Mouse (Mus musculus) heart, postnatal 0 days (tissue): ENCODE results near the gene Gm5426. TPM values are rescaled to one million over a fixed set of nuclear protein-coding genes. Genes with fewer than 3 reads are reported as not detected.

Source experiments
- ATAC-seq: fragments of 200-750 bp; cut with Nextera tagmentation; 2 replicates; pipeline ENCODE4 v1.8.0; 2017; ENCODE audit warnings: low read depth, moderate number of reproducible peaks, moderate library complexity; ENCODE audit not compliant: insufficient read depth
- DNase-seq: peaks from one replicate; pipeline ENCODE4 v3.0.0-alpha.2; 2016; ENCODE audit warnings: low spot score
- H3K27ac ChIP-seq: fragments of 300-500 bp; sonication (generic); 2 replicates; pipeline ENCODE4 v1.5.1; 2014; ENCODE audit warnings: low read depth, mild to moderate bottlenecking
- H3K27me3 ChIP-seq: fragments of 300-500 bp; sonication (generic); 2 replicates; pipeline ENCODE4 v1.6.1; 2014; ENCODE audit warnings: low read length, mixed read lengths; ENCODE audit not compliant: control insufficient read depth, insufficient read depth
- H3K36me3 ChIP-seq: fragments of 300-500 bp; sonication (generic); replicated peaks from 2 replicates; pipeline ENCODE4 v1.6.1; 2014; ENCODE audit warnings: low read length, mixed read lengths; ENCODE audit not compliant: control insufficient read depth, insufficient read depth
- H3K4me1 ChIP-seq: fragments of 300-500 bp; sonication (generic); 2 replicates; pipeline ENCODE4 v1.6.1; 2014; ENCODE audit warnings: antibody characterized with exemption; ENCODE audit not compliant: control insufficient read depth, insufficient read depth
- H3K4me2 ChIP-seq: fragments of 300-500 bp; sonication (generic); 2 replicates; pipeline ENCODE4 v1.6.1; 2014; ENCODE audit warnings: low read depth, mild to moderate bottlenecking, low read length, moderate library complexity
- H3K4me3 ChIP-seq: fragments of 300-500 bp; sonication (generic); 2 replicates; pipeline ENCODE4 v1.5.1; 2014; ENCODE audit warnings: low read depth, low read length
- H3K9ac ChIP-seq: fragments of 300-500 bp; sonication (generic); replicated peaks from 2 replicates; pipeline ENCODE4 v1.6.1; 2014; ENCODE audit warnings: low read depth, low read length, mixed read lengths
- H3K9me3 ChIP-seq: fragments of 300-500 bp; sonication (generic); replicated peaks from 2 replicates; pipeline ENCODE4 v1.6.1; 2016; ENCODE audit warnings: low read length; ENCODE audit not compliant: control insufficient read depth
- CTCF ChIP-seq: IDR thresholded peaks from 2 replicates; pipeline ENCODE4 v1.5.1; 2016; ENCODE audit warnings: antibody characterized with exemption, control low read depth, low read depth
- EP300 ChIP-seq: IDR thresholded peaks from 2 replicates; pipeline ENCODE4 v1.6.1; 2016; ENCODE audit warnings: antibody characterized with exemption, low read depth
- WGBS: fragments of 180-500 bp; shearing (Covaris S2); extraction: QIAGEN DNeasy Blood & Tissue Kit; methylation state at CpG from one replicate; pipeline ENCODE4 v1.1.7; 2014; 5-methylcytosine and 5-hydroxymethylcytosine counted together
- polyA plus RNA-seq: library from polyadenylated mRNA; unstranded; fragments of >200 nt; fragmentation: Nextera tagmentation; extraction: Ambion mirVana; gene quantifications from 2 replicates; pipeline ENCODE4 v1.2.1, GENCODE M21; 2015
- total RNA-seq: library from RNA; depleted of rRNA; stranded (reverse); fragments of >200 nt; gene quantifications from 2 replicates; pipeline ENCODE4 v1.2.3, GENCODE M21; 2014; ENCODE audit warnings: low replicate concordance

Gene Gm5426
- total and polyA plus RNA-seq, 2 experiments from 2014 or later, result not detected

GRCm38 (mm10) chr10:96115325-96115724, 21.1 kb upstream of the Gm5426 start:
- WGBS, result 78% methylated on average over 3 of the region's 3 CpGs
- no peaks in the 10 kb centered on the region for H3K36me3 ChIP-seq
- no peak overlapping the region for H3K9ac ChIP-seq
- H3K4me3 ChIP-seq, result no peak overlapping the region
- no peak overlapping the region for H3K27ac ChIP-seq
- H3K9me3 ChIP-seq, result no peaks in the 10 kb centered on the region
- H3K4me1 ChIP-seq, result no peaks in the 10 kb centered on the region
- DNase-seq (no peak), ATAC-seq (no peak)
- no peaks in the 10 kb centered on the region for H3K27me3 ChIP-seq
- H3K4me2 ChIP-seq, result no peak overlapping the region
- TF ChIP-seq CTCF, result no peak

DNA sequence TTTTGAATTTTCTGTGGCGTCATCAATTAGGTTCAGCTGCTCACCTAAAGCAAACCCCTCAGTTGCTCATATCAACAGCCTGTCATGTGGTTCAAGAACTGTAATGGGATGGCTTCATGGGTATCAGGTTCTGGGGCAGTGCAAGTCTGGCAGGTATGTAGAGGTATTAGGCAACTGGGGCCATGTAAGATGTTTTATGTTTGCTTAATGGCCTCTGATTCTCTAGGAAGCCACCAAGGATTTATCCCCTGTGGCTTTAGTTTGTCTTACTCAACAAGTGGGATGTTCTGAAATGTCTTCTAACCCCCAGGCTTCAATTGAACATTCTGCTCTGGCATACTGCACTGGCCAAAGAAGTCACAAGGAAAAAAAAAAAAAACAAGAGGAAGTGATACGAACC, 15.6 kb upstream of the Gm5426 start:
- H3K4me3 ChIP-seq, result no peak overlapping the region
- TF ChIP-seq EP300 (no peak), CTCF (no peak)
- H3K9me3 ChIP-seq, result no peaks in the 10 kb centered on the region
- DNase-seq (no peak), ATAC-seq (no peak)
- no peak overlapping the region for H3K4me2 ChIP-seq
- no peak overlapping the region for H3K9ac ChIP-seq
- no peaks in the 10 kb centered on the region for H3K27me3 ChIP-seq
- no peak overlapping the region for H3K27ac ChIP-seq
- no peaks in the 10 kb centered on the region for H3K4me1 ChIP-seq
- WGBS, result 82% methylated on average over 2 of the region's 2 CpGs
- no peaks in the 10 kb centered on the region for H3K36me3 ChIP-seq

- no peaks in the 10 kb centered on the region for H3K36me3 ChIP-seq
- no peak for DNase-seq
- TF ChIP-seq CTCF, result no peak
- no peak for TF ChIP-seq EP300
- WGBS, result 51% methylated on average over 4 of the region's 4 CpGs
- H3K4me3 ChIP-seq, result no peak overlapping the region
- no peak overlapping the region for H3K27ac ChIP-seq
- H3K4me2 ChIP-seq, result no peak overlapping the region
- H3K27me3 ChIP-seq, result no peaks in the 10 kb centered on the region
- ATAC-seq, result no peak
- no peaks in the 10 kb centered on the region for H3K4me1 ChIP-seq
- H3K9ac ChIP-seq, result no peak overlapping the region
- H3K9me3 ChIP-seq, result no peaks in the 10 kb centered on the region
Measured at GRCm38 (mm10) chr10:96121249-96122010, 15.0 kb upstream of the Gm5426 start.

- H3K4me1 ChIP-seq, result no peaks in the 10 kb centered on the region
- H3K4me3 ChIP-seq, result no peak overlapping the region
- no peaks in the 10 kb centered on the region for H3K9me3 ChIP-seq
- TF ChIP-seq EP300, result no peak
- TF ChIP-seq CTCF, result no peak
- 80% methylated on average over 5 of the region's 5 CpGs for WGBS
- H3K4me2 ChIP-seq, result no peak overlapping the region
- ATAC-seq (no peak), DNase-seq (no peak)
- H3K27me3 ChIP-seq, result no peaks in the 10 kb centered on the region
- no peak overlapping the region for H3K27ac ChIP-seq
- no peaks in the 10 kb centered on the region for H3K36me3 ChIP-seq
- H3K9ac ChIP-seq, result no peak overlapping the region
Measured at GRCm38 (mm10) chr10:96123885-96124284, 12.5 kb upstream of the Gm5426 start.

GRCm38 (mm10) chr10:96124290-96124689, 12.1 kb upstream of the Gm5426 start:
- Histone ChIP-seq H3K4me2 (no peak overlapping the region), H3K9me3 (no peaks in the 10 kb centered on the region), H3K9ac (no peak overlapping the region), H3K27ac (no peak overlapping the region), H3K4me1 (no peaks in the 10 kb centered on the region), H3K27me3 (no peaks in the 10 kb centered on the region), H3K4me3 (no peak overlapping the region), H3K36me3 (no peaks in the 10 kb centered on the region)
- 91% methylated on average over 1 of the region's 1 CpGs for WGBS
- DNase-seq (no peak), ATAC-seq (no peak)
- no peak for TF ChIP-seq CTCF
- no peak for TF ChIP-seq EP300
